Mouse (Mus musculus) CH12.LX (cell line): ENCODE results near the gene Sik3. TPM values are rescaled to one million over a fixed set of nuclear protein-coding genes. Genes with fewer than 3 reads are reported as not detected.

Source experiments
- DNase-seq: peaks from one replicate; pipeline ENCODE4 v3.0.0-alpha.2; 2013; ENCODE audit errors: extremely low read depth
- H3K27ac ChIP-seq: 2 replicates; pipeline ENCODE4 v1.5.1; 2012; ENCODE audit warnings: low read depth, mild to moderate bottlenecking, control low read depth, moderate library complexity; ENCODE audit not compliant: insufficient read depth
- H3K27me3 ChIP-seq: replicated peaks from 2 replicates; pipeline ENCODE3; 2012; ENCODE audit warnings: inconsistent platforms
- H3K36me3 ChIP-seq, 2 experiments: replicated peaks in 1 of 2; 2 replicates each; pipeline versions ENCODE3 to v1.6.1; 2012; ENCODE audit warnings: inconsistent platforms in 1 of 2, low read length in 1 of 2, mild to moderate bottlenecking in 1 of 2, mixed read lengths in 1 of 2, moderate library complexity in 1 of 2; ENCODE audit not compliant: control insufficient read depth in 1 of 2, insufficient read depth in 1 of 2
- H3K4me1 ChIP-seq, 2 experiments: 2 replicates each; pipeline ENCODE4 v1.6.1; 2012; ENCODE audit warnings: inconsistent platforms in 1 of 2, moderate library complexity in 1 of 2; ENCODE audit not compliant: insufficient read depth in 2 of 2, control insufficient read depth in 1 of 2
- H3K4me2 ChIP-seq: 2 replicates; pipeline ENCODE4 v1.6.1; 2012; ENCODE audit warnings: low read depth, mild to moderate bottlenecking, control low read depth; ENCODE audit not compliant: poor library complexity, insufficient read depth, severe bottlenecking
- H3K4me3 ChIP-seq, 3 experiments: fragments of 150-350 bp in 1 of 3; sonication (generic) in 1 of 3; replicated peaks in 1 of 3; 2 replicates each; pipeline versions ENCODE3 to v1.5.1; 2011 to 2012; ENCODE audit warnings: low read depth in 2 of 3, low read length in 2 of 3, mild to moderate bottlenecking in 2 of 3, moderate library complexity in 2 of 3, control low read depth in 1 of 3, improper control_type of control experiment in 1 of 3, inconsistent platforms in 1 of 3, mixed read lengths in 1 of 3; ENCODE audit not compliant: poor library complexity in 1 of 3
- H3K79me2 ChIP-seq: replicated peaks from 2 replicates; pipeline ENCODE4 v1.6.1; 2012; ENCODE audit warnings: mild to moderate bottlenecking, moderate library complexity; ENCODE audit not compliant: control insufficient read depth, poor library complexity, insufficient read depth, severe bottlenecking; ENCODE audit errors: extremely low read depth
- H3K9ac ChIP-seq: 2 replicates; pipeline ENCODE4 v1.6.1; 2012; ENCODE audit warnings: low read depth, mild to moderate bottlenecking, control low read depth, moderate library complexity; ENCODE audit not compliant: insufficient read depth
- H3K9me3 ChIP-seq: replicated peaks from 2 replicates; pipeline ENCODE3; 2012; ENCODE audit warnings: low read length, inconsistent platforms, mixed read lengths
- BHLHE40 ChIP-seq: IDR thresholded peaks from 2 replicates; pipeline ENCODE4 v1.6.1; 2011; ENCODE audit warnings: mild to moderate bottlenecking, low read depth, low read length, improper control_type of control experiment
- CHD1 ChIP-seq: IDR thresholded peaks from 2 replicates; pipeline ENCODE4 v1.6.1; 2012; ENCODE audit warnings: low read depth, low read length, improper control_type of control experiment, inconsistent platforms
- CTCF ChIP-seq, 2 experiments: IDR thresholded peaks in 1 of 2; conservative IDR thresholded peaks in 1 of 2; 2 replicates each; pipeline ENCODE4 v1.5.1; 2011 to 2012; ENCODE audit warnings: low read depth in 2 of 2, low read length in 2 of 2, improper control_type of control experiment in 1 of 2, inconsistent platforms in 1 of 2, mild to moderate bottlenecking in 1 of 2, moderate library complexity in 1 of 2
- EP300 ChIP-seq: IDR thresholded peaks from 2 replicates; pipeline ENCODE4 v1.6.1; 2011; ENCODE audit warnings: low read length, improper control_type of control experiment
- ETS1 ChIP-seq: conservative IDR thresholded peaks from 2 replicates; pipeline ENCODE4 v1.6.1; 2012; ENCODE audit warnings: low read depth, mild to moderate bottlenecking, inconsistent platforms, low read length, improper control_type of control experiment, moderate library complexity
- GABPA ChIP-seq: IDR thresholded peaks from 2 replicates; pipeline ENCODE4 v1.6.1; 2012; ENCODE audit warnings: low read depth, low read length, improper control_type of control experiment, inconsistent platforms; ENCODE audit not compliant: insufficient replicate concordance
- HCFC1 ChIP-seq: IDR thresholded peaks from 2 replicates; pipeline ENCODE4 v1.6.1; 2012; ENCODE audit warnings: low read depth, mild to moderate bottlenecking, inconsistent platforms, low read length, improper control_type of control experiment
- IRF4 ChIP-seq: IDR thresholded peaks from 2 replicates; pipeline ENCODE4 v1.6.1; 2014; ENCODE audit warnings: low read depth, mild to moderate bottlenecking, inconsistent platforms, low read length, improper control_type of control experiment
- JUN ChIP-seq: IDR thresholded peaks from 2 replicates; pipeline ENCODE4 v1.6.1; 2011; ENCODE audit warnings: low read depth, mild to moderate bottlenecking, low read length, improper control_type of control experiment, moderate library complexity; ENCODE audit not compliant: insufficient read depth
- JUND ChIP-seq: conservative IDR thresholded peaks from 2 replicates; pipeline ENCODE4 v1.6.1; 2011; ENCODE audit warnings: low read depth, low read length, improper control_type of control experiment
- MAFK ChIP-seq: IDR thresholded peaks from 2 replicates; pipeline ENCODE4 v1.6.1; 2011; ENCODE audit warnings: low read length, improper control_type of control experiment; ENCODE audit not compliant: insufficient replicate concordance
- MAZ ChIP-seq: IDR thresholded peaks from 2 replicates; pipeline ENCODE4 v1.6.1; 2012; ENCODE audit warnings: low read depth, mild to moderate bottlenecking, inconsistent platforms, low read length, improper control_type of control experiment, moderate library complexity
- MEF2A ChIP-seq: IDR thresholded peaks from 2 replicates; pipeline ENCODE4 v1.6.1; 2014; ENCODE audit warnings: low read depth, mild to moderate bottlenecking, inconsistent platforms, low read length, improper control_type of control experiment, borderline replicate concordance
- MXI1 ChIP-seq: IDR thresholded peaks from 2 replicates; pipeline ENCODE4 v1.6.1; 2011; ENCODE audit warnings: mild to moderate bottlenecking, low read depth, low read length, improper control_type of control experiment
- NRF1 ChIP-seq: IDR thresholded peaks from 2 replicates; pipeline ENCODE4 v1.6.1; 2014; ENCODE audit warnings: low read depth, mild to moderate bottlenecking, inconsistent platforms, low read length, improper control_type of control experiment, moderate library complexity
- PAX5 ChIP-seq: IDR thresholded peaks from 2 replicates; pipeline ENCODE4 v1.6.1; 2012; ENCODE audit warnings: low read length, inconsistent platforms, mixed read lengths
- POLR2A ChIP-seq: IDR thresholded peaks from 2 replicates; pipeline ENCODE4 v1.6.1; 2011; ENCODE audit warnings: low read depth, mild to moderate bottlenecking, improper control_type of control experiment, low read length
- SMC3 ChIP-seq: IDR thresholded peaks from 2 replicates; pipeline ENCODE4 v1.6.1; 2011; ENCODE audit warnings: low read depth, low read length, improper control_type of control experiment
- UBTF ChIP-seq: IDR thresholded peaks from 2 replicates; pipeline ENCODE4 v1.6.1; 2012; ENCODE audit warnings: low read depth, mild to moderate bottlenecking, inconsistent platforms, low read length, improper control_type of control experiment, moderate library complexity
- USF1 ChIP-seq: IDR thresholded peaks from 2 replicates; pipeline ENCODE4 v1.6.1; 2014; ENCODE audit warnings: low read depth, mild to moderate bottlenecking, inconsistent platforms, low read length, improper control_type of control experiment
- ZC3H11A ChIP-seq: IDR thresholded peaks from 2 replicates; pipeline ENCODE4 v1.6.1; 2012; ENCODE audit warnings: low read depth, mild to moderate bottlenecking, inconsistent platforms, low read length, improper control_type of control experiment
- ZKSCAN1 ChIP-seq: IDR thresholded peaks from 2 replicates; pipeline ENCODE4 v1.6.1; 2012; ENCODE audit warnings: low read depth, inconsistent platforms, low read length, improper control_type of control experiment, borderline replicate concordance
- ZNF384 ChIP-seq: IDR thresholded peaks from 2 replicates; pipeline ENCODE4 v1.6.1; 2012; ENCODE audit warnings: low read depth, low read length, improper control_type of control experiment, inconsistent platforms
- dilution Hi-C: fragments of 300-500 bp; cut with MboI; formaldehyde crosslinking; loops from 2 replicates; pipeline ENCODE4 v1.14.3; 2020; ENCODE audit warnings: low sequenced_read_pairs; ENCODE audit not compliant: extremely low pct_unique_long_range_greater_than_20kb, extremely low pct_ligation_motif_present
- in situ Hi-C: fragments of 300-500 bp; cut with MboI; formaldehyde crosslinking; loops from 3 replicates; pipeline ENCODE4 v1.14.3; 2019; ENCODE audit warnings: low sequenced_read_pairs, low pct_ligation_motif_present, low pct_unique_long_range_greater_than_20kb, mixed read lengths
- polyA plus RNA-seq: library from polyadenylated mRNA; unstranded; fragments of >175 nt; gene quantifications from 2 replicates; pipeline ENCODE4 v1.2.1, GENCODE M21; 2012; ENCODE audit warnings: low read depth; ENCODE audit not compliant: insufficient read length
- total RNA-seq, 2 experiments: library from RNA; depleted of rRNA; stranded (reverse); fragments of 300-350 nt in 1 of 2; fragments of >200 nt in 1 of 2; gene quantifications; 2 replicates each; pipeline ENCODE4 v1.2.3; 2012 to 2014

The Sik3 gene
- total and polyA plus RNA-seq, 3 experiments, result 14.9 to 29.8 (median 21.4) TPM

GRCm38 (mm10) chr9:46243122-46243521 lies 230.5 kb downstream of the Sik3 start:
- Histone ChIP-seq H3K4me2 (no peak overlapping the region), H3K4me3 (no peak overlapping the region), H3K9me3 (no peaks in the 10 kb centered on the region), H3K79me2 (no peaks in the 10 kb centered on the region; the same call in 1 of the 2 replicates), H3K27ac (no peak overlapping the region), H3K9ac (no peak overlapping the region), H3K36me3 (no peaks in the 10 kb centered on the region), H3K4me1 (no peaks in the 10 kb centered on the region; a peak in 2 of 4 replicates), H3K27me3 (peaks cover 28% of the 10 kb centered on the region)
- in situ Hi-C loops, result loop anchor here (10.0 kb wide), 1 partner anchor 248 kb away; no protein-coding TSS in a partner anchor
- TF ChIP-seq POLR2A, result no peak
- TF ChIP-seq MAZ, result no peak
- no peak for TF ChIP-seq NRF1
- TF ChIP-seq UBTF, result no peak
- TF ChIP-seq ETS1, result no peak
- no peak for TF ChIP-seq ZNF384
- no peak for TF ChIP-seq BHLHE40
- TF ChIP-seq GABPA, result no peak
- no peak for TF ChIP-seq JUN
- no peak for TF ChIP-seq USF1
- TF ChIP-seq CTCF (conservative IDR thresholded peaks at IDR 0.05 in 1 of 2, IDR thresholded peaks at IDR 0.05 in 1 of 2; ENCODE audit: low read depth in 2 of 2, low read length in 2 of 2), result no peak
- no peak for TF ChIP-seq JUND
- TF ChIP-seq MAFK, result no peak
- TF ChIP-seq IRF4, result no peak
- TF ChIP-seq SMC3, result no peak
- TF ChIP-seq MEF2A, result no peak
- TF ChIP-seq CHD1, result no peak
- TF ChIP-seq HCFC1, result no peak
- TF ChIP-seq MXI1, result no peak
- dilution Hi-C loops, result no loop called here
- DNase-seq, result no peak

DNA sequence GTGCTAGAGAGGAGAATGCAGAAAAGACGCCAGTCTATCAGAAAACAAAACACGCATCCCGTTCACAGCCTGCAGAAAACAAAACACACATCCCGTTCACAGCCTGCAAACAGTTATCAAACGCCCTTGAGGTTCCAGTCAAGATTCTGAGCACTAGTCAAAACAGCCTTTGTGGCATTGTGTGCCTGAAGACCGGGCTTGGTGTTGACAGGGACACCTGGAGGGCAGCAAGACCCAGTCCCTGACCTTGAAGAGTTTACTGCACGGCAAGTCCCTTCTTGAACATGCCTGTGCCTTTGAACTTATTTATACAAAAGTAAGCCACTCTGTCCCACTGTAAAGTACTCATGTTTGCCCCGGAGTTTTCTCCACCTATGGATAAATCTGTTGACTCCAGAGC lies 231.0 kb downstream of the Sik3 start:
- no peaks in the 10 kb centered on the region for H3K9me3 ChIP-seq
- H3K36me3 ChIP-seq, result no peaks in the 10 kb centered on the region
- H3K4me3 ChIP-seq, result no peak overlapping the region
- in situ Hi-C loops (loop anchor here (10.0 kb wide), 1 partner anchor 249 kb away; no protein-coding TSS in a partner anchor), dilution Hi-C loops (no loop called here)
- DNase-seq, result no peak
- H3K4me2 ChIP-seq, result no peak overlapping the region
- H3K27me3 ChIP-seq, result peaks cover 28% of the 10 kb centered on the region
- no peak overlapping the region for H3K27ac ChIP-seq
- H3K79me2 ChIP-seq, result no peaks in the 10 kb centered on the region; the same call in 1 of the 2 replicates
- no peaks in the 10 kb centered on the region; a peak in 2 of 4 replicates for H3K4me1 ChIP-seq
- H3K9ac ChIP-seq, result no peak overlapping the region
- TF ChIP-seq ZKSCAN1, result no peak
- TF ChIP-seq ZC3H11A, result no peak
- no peak for TF ChIP-seq UBTF
- TF ChIP-seq PAX5, result no peak
- TF ChIP-seq MEF2A, result no peak
- TF ChIP-seq EP300, result no peak
- no peak for TF ChIP-seq CTCF (conservative IDR thresholded peaks at IDR 0.05 in 1 of 2, IDR thresholded peaks at IDR 0.05 in 1 of 2; ENCODE audit: low read depth in 2 of 2, low read length in 2 of 2)
- no peak for TF ChIP-seq HCFC1
